Mouse (Mus musculus): ENCODE results near the gene Gm21953.
"Not testable (repeated sequence)": the region's sequence is repeated elsewhere in the genome, so short reads cannot be mapped to it uniquely, and the experiment has no call there.

Gm21953 gene

DNA sequence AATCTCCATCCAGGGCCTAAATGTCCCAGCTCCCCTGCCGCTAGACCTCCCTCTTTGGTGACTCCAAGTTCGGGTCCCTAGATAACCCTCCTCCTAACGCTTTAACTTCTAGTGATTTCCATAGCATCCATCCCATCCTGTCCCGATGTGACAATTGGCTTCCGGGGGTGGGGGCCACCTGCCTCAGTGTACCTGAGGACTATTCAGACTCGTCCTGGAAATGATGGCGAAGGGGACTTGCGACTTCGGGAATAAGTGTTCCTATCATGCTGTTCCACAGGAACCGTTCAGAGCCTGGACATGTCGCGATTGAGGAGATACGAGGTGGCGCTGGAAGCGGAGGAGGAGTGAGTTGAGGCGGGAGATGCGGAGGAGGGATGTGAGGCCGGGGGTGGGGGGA, at the start of gene Gm21953:
TSS of gene Gm21953 (plus strand) at position 301 of the 400 bp plus-strand sequence.
- DNase-seq (ENCODE audit: low read depth) = not testable (repeated sequence)

- DNase-seq (ENCODE audit: low read depth) = not testable (repeated sequence)
Observed at GRCm38 (mm10) chr4:42255467-42255866, 38.6 kb upstream of the Gm21953 start, which contains the start of gene Ccl21b. Gene Ccl21b (plus strand): TSS chr4:42255767.

DNA sequence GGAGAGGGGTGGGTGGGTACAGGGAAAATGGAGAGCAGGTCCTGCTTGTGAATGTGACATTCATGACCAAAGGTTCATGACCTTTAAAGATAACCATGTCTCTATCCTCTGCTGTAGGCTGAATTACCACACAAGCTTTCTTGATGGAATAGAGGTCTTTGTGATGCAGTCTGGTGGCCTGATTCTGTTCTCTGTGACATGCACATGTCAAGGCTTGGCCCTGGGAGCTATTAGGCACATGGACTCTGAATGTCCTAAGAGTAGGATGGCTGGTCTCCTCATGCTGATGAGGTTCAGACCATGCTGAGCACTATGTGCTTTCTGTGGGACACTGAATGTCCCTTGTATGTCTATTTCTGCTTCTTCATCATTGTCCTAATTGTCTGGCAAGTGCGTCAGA, 24.0 kb downstream of the Gm21953 start, which contains the start of gene Fam205a3:
TSS of gene Fam205a3 (plus strand) at position 301 of the 400 bp plus-strand sequence.
- not testable (repeated sequence) for DNase-seq (ENCODE audit: low read depth)

Data from induced T-regulatory cell, adult 2 months (primary cell).